Mouse (Mus musculus): ENCODE data around the gene Nelfe. TPM values are rescaled to one million over a fixed set of nuclear protein-coding genes. Genes with fewer than 3 reads are reported as not detected.

Gene Nelfe
- polyA plus RNA-seq, 1 experiment from 2014 or later: 73.5 TPM

- Histone ChIP-seq H3K27ac (peak overlapping the region; percentile 77), H3K4me3 (replicated peaks; ENCODE audit: low read depth, low read length) (peak overlapping the region; percentile 80), H3K27me3 (ENCODE audit: insufficient read depth, low read length) (no peaks in the 10 kb centered on the region), H3K9me3 (replicated peaks; ENCODE audit: low read length) (no peaks in the 10 kb centered on the region), H3K36me3 (ENCODE audit: insufficient read depth, low read length) (peaks cover 30% of the 10 kb centered on the region), H3K9ac (ENCODE audit: low read depth, low read length) (peak overlapping the region; percentile 72), H3K4me1 (replicated peaks; ENCODE audit: insufficient read depth, low read length) (peaks cover 5% of the 10 kb centered on the region; the same call in 1 of the 2 replicates), H3K4me2 (ENCODE audit: low read length) (peak overlapping the region; percentile 83)
- 4% methylated on average over 48 of the region's 48 CpGs for WGBS
- ATAC-seq (replicated peaks; ENCODE audit: low FRiP score, low read depth) (peak; percentile 65), DNase-seq (ENCODE audit: low spot score) (no peak)
- no peak for TF ChIP-seq CTCF (IDR thresholded peaks at IDR 0.05; ENCODE audit: low read depth)
Measured at GRCm38 (mm10) chr17:34836155-34836855, 13.9 kb upstream of the Nelfe start.

GRCm38 (mm10) chr17:34836856-34837221 lies 13.4 kb upstream of the Nelfe start, which contains the start of the genes Stk19 and Dxo:
Gene Stk19, minus strand, starts transcription at chr17:34836945.
Gene Dxo, plus strand, starts transcription at chr17:34837019.
- Histone ChIP-seq H3K9ac (ENCODE audit: low read depth, low read length) (peak within 1 kb of the TSS; percentile 72), H3K27ac (peak within 1 kb of the TSS; percentile 77), H3K9me3 (replicated peaks; ENCODE audit: low read length) (no peaks in the 10 kb centered on the region), H3K4me1 (replicated peaks; ENCODE audit: insufficient read depth, low read length) (peaks cover 5% of the 10 kb centered on the region; the same call in 1 of the 2 replicates), H3K4me2 (ENCODE audit: low read length) (peak within 1 kb of the TSS; percentile 83), H3K4me3 (replicated peaks; ENCODE audit: low read depth, low read length) (peak within 1 kb of the TSS; percentile 80), H3K36me3 (ENCODE audit: insufficient read depth, low read length) (peaks cover 35% of the 10 kb centered on the region), H3K27me3 (ENCODE audit: insufficient read depth, low read length) (no peaks in the 10 kb centered on the region)
- DNase-seq (ENCODE audit: low spot score): peak; percentile 97
- WGBS: under 1% methylated on average over 40 of the region's 40 CpGs
- ATAC-seq (replicated peaks; ENCODE audit: low FRiP score, low read depth): peak; percentile 91
- TF ChIP-seq CTCF (IDR thresholded peaks at IDR 0.05; ENCODE audit: low read depth): no peak

DNA sequence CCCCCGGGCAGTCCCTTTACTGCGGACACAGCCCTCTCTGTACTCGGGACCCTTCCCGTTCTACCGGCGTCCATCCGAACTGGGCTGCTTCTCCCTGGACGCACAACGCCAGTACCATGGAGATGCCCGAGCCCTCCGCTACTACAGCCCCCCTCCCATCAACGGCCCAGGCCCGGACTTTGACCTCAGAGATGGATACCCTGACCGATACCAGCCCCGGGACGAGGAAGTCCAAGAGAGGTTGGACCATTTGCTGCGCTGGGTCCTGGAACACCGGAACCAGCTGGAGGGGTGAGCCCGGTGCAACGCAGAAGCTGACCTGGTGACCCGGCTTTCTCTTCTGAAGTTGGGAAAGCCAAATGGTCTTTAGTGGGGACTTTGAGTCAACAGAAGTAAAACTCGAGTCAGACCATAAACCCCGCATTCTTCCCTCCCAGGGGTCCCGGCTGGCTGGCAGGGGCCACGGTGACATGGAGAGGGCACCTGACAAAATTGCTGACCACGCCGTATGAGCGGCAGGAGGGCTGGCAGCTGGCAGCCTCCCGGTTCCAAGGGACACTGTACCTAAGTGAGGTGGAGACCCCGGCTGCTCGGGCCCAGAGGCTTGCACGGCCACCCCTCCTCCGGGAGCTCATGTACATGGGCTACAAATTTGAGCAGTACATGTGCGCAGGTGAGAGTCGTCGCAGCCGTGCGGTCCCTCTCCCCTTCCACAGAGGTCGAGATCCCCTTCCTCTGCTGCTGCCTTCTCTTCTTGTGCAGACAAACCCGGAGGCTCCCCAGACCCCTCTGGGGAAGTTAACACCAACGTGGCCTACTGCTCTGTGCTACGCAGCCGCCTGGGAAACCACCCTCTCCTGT lies 12.5 kb upstream of the Nelfe start:
- Histone ChIP-seq H3K4me1 (replicated peaks; ENCODE audit: insufficient read depth, low read length) (peaks cover 5% of the 10 kb centered on the region; the same call in 1 of the 2 replicates), H3K9me3 (replicated peaks; ENCODE audit: low read length) (no peaks in the 10 kb centered on the region), H3K4me3 (replicated peaks; ENCODE audit: low read depth, low read length) (peak overlapping the region; percentile 80), H3K36me3 (ENCODE audit: insufficient read depth, low read length) (peaks cover 36% of the 10 kb centered on the region), H3K27ac (peak overlapping the region; percentile 75), H3K4me2 (ENCODE audit: low read length) (peak overlapping the region; percentile 83), H3K27me3 (ENCODE audit: insufficient read depth, low read length) (no peaks in the 10 kb centered on the region), H3K9ac (ENCODE audit: low read depth, low read length) (peak overlapping the region; percentile 72)
- WGBS: 22% methylated on average over 43 of the region's 43 CpGs
- no peak for TF ChIP-seq CTCF (IDR thresholded peaks at IDR 0.05; ENCODE audit: low read depth)
- ATAC-seq (replicated peaks; ENCODE audit: low FRiP score, low read depth): peak; percentile 14
- peak; percentile 15 for DNase-seq (ENCODE audit: low spot score)

DNA sequence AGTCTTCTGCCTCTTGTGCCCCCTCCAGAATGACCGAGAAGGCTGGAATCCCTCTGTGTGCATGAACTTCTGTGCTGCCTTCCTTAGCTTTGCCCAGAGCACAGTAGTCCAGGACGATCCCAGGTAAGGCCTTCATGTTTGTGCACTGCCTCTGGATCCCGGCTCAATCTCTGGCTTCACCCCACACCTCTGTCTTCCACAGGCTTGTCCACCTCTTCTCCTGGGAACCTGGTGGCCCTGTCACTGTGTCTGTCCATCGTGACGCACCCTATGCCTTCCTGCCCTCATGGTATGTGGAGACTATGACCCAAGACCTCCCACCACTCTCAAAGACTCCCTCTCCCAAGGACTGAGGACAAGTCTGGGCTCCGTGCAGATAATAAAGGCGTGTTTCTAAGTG lies 11.4 kb upstream of the Nelfe start:
- Histone ChIP-seq H3K27me3 (ENCODE audit: insufficient read depth, low read length) (no peaks in the 10 kb centered on the region), H3K4me3 (replicated peaks; ENCODE audit: low read depth, low read length) (no peak overlapping the region), H3K27ac (no peak overlapping the region), H3K9me3 (replicated peaks; ENCODE audit: low read length) (no peaks in the 10 kb centered on the region), H3K4me2 (ENCODE audit: low read length) (no peak overlapping the region), H3K9ac (ENCODE audit: low read depth, low read length) (no peak overlapping the region), H3K36me3 (ENCODE audit: insufficient read depth, low read length) (peaks cover 38% of the 10 kb centered on the region), H3K4me1 (replicated peaks; ENCODE audit: insufficient read depth, low read length) (peaks cover 5% of the 10 kb centered on the region; the same call in 1 of the 2 replicates)
- ATAC-seq (replicated peaks; ENCODE audit: low FRiP score, low read depth): no peak
- no peak for TF ChIP-seq CTCF (IDR thresholded peaks at IDR 0.05; ENCODE audit: low read depth)
- WGBS: 89% methylated on average over 7 of the region's 7 CpGs
- DNase-seq (ENCODE audit: low spot score): no peak

DNA sequence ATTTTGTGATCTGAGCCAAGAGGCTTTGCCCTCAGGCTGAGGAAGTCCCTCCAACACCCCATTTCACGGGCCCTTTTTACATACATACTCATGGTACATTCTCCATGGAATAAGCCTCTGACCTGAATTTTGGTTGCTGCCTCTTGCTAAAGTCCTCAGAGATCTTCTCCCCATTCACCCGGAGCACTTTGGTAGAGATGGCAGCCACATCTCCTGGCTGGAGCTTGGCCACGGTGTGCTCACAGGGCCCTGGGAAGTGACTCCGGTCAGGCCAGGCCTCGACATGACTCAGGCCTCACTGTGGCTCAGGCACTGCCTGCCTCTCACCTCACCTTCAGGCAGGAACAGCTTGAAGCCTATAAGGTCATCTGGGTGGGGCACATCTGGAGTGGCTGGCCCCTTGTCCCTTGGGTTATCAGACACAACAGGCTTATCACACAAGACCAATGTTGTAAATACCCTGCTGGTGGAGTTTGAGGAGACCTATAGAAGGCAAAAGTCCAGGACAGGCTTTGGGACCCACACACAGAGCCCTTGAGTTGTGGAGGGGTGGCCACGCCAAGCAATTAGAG lies 9.4 kb upstream of the Nelfe start:
- no peak for TF ChIP-seq CTCF (IDR thresholded peaks at IDR 0.05; ENCODE audit: low read depth)
- Histone ChIP-seq H3K4me2 (ENCODE audit: low read length) (no peak overlapping the region), H3K4me3 (replicated peaks; ENCODE audit: low read depth, low read length) (no peak overlapping the region), H3K36me3 (ENCODE audit: insufficient read depth, low read length) (peaks cover 52% of the 10 kb centered on the region), H3K27me3 (ENCODE audit: insufficient read depth, low read length) (no peaks in the 10 kb centered on the region), H3K4me1 (replicated peaks; ENCODE audit: insufficient read depth, low read length) (peaks cover 4% of the 10 kb centered on the region; the same call in 1 of the 2 replicates), H3K9me3 (replicated peaks; ENCODE audit: low read length) (no peaks in the 10 kb centered on the region), H3K27ac (no peak overlapping the region), H3K9ac (ENCODE audit: low read depth, low read length) (no peak overlapping the region)
- WGBS: 83% methylated on average over 6 of the region's 6 CpGs
- ATAC-seq (replicated peaks; ENCODE audit: low FRiP score, low read depth) (no peak), DNase-seq (ENCODE audit: low spot score) (no peak)

DNA sequence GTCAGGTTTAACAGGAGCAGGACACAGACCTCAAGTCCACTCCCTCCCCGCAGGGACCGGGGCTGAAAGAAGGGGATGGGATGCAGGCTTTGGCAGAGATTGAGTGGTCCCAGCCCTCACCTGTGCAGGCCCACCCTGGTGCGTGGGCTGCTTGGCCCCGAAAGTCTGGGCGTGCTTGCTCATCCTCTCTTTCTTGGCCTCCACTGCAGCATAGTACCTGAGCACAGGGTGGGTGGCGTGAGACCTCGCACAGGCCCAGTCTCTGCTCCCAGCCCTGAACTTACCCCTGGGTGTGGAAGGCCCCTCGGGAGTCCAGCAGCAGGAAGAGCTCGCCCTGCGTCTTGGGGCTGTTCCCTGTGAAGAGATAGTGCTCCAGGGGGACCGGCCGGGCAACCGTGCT lies 5.3 kb upstream of the Nelfe start:
- Histone ChIP-seq H3K9me3 (replicated peaks; ENCODE audit: low read length) (no peaks in the 10 kb centered on the region), H3K27me3 (ENCODE audit: insufficient read depth, low read length) (no peaks in the 10 kb centered on the region), H3K9ac (ENCODE audit: low read depth, low read length) (no peak overlapping the region), H3K4me3 (replicated peaks; ENCODE audit: low read depth, low read length) (no peak overlapping the region), H3K4me2 (ENCODE audit: low read length) (no peak overlapping the region), H3K36me3 (ENCODE audit: insufficient read depth, low read length) (peaks cover 69% of the 10 kb centered on the region), H3K27ac (no peak overlapping the region), H3K4me1 (replicated peaks; ENCODE audit: insufficient read depth, low read length) (no peaks in the 10 kb centered on the region)
- ATAC-seq (replicated peaks; ENCODE audit: low FRiP score, low read depth): no peak
- TF ChIP-seq CTCF (IDR thresholded peaks at IDR 0.05; ENCODE audit: low read depth): no peak
- WGBS: 94% methylated on average over 13 of the region's 13 CpGs
- no peak for DNase-seq (ENCODE audit: low spot score)

Data from kidney, postnatal 0 days (tissue).